Mouse (Mus musculus): ENCODE data around the gene Lemd1.

Lemd1 gene

GRCm38 (mm10) chr1:132164780-132165518 lies 26.3 kb upstream of the Lemd1 start:
- no peak for DNase-seq (ENCODE audit: low spot score in 2 of 2)

DNA sequence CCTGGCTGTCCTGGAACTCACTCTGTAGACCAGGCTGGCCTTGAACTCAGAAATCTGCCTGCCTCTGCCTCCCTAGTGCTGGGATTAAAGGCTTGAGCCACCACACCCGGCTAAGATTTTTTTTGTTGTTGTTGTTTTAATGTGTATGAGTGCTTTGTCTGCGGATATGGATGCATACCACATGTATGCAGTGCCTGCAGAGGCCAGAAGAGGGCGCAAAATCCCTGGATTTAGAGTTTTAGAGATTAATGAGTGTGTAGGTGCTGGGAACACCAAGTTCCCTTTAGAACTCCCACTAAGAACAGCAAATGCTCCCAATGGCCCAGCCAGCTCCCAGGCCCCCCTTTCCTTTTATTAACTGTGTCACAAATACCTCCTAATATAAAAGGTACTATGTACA lies 25.4 kb upstream of the Lemd1 start:
- DNase-seq (ENCODE audit: low spot score in 2 of 2) = no peak

DNA sequence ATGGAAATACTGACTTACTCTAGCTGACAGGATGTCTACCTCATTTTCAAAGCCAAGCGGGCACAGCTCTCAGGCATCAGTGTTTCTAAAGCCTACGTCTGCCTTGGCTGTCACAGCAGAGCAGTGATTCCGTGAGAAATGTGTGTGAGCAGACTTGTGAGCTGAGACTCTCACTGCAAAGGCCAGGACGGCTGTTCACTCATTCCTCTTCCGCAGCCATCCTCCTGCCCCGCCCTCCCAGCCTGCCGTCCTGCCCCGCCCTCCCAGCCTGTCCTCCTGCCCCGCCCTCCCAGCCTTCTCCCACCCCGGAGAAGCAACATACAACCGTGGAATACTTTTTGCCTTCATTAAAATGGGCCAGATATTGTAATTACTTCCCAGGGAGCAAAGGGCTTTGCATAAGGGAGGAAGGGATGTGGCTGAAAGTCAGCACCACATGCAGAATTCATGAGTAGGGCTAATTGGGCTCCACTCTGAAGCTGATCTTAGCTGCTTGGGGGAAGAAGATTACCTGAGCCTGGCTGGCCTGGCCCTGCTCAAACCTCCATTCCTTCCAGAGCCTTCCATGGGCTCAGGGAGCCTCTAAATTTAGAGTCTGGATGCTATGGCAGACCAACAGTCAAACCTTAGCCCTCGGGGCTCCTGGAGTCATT lies 23.0 kb upstream of the Lemd1 start:
- no peak for DNase-seq (ENCODE audit: low spot score in 2 of 2)

GRCm38 (mm10) chr1:132170698-132171097 lies 20.5 kb upstream of the Lemd1 start:
- no peak for DNase-seq (ENCODE audit: low spot score in 2 of 2)

DNA sequence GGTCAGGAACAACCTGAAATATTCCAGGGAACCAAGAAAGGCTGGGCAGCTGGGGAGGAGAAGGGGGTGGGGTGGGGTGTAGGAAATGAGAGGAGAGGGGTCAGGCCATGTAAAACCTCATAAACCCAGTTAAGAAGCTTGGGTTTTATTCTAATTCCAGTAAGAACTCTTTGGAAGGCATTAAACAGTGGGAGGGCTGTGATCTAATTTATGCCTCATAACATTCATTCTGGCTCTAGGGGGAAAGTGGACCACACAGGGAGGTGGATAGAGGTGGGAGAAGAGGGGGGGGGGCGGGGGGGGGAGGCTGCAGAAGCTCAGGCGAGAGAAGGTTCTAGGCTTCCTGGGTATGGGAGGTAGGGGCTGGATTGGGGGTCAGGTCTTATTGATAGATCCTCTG lies 19.6 kb upstream of the Lemd1 start:
- no peak for DNase-seq (ENCODE audit: low spot score in 2 of 2)

DNA sequence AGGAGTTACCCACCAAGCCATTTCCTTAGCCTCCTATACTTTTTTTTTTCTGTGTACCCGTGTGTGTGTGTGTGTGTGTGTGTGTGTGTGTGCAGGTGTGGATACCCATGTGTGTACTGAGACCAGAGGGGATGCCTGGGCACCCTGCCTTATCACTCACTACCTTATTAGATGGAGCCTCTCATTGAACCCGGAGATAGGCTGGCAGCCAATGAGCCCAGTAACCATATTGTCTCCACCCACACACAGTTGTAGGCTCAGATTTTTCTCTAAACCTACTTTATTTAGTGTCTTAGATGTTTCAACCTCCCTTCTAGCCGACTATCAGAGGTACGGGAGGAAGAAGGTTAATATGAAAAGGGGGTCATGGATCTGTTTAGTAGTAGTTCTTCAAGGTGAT lies 4.9 kb upstream of the Lemd1 start:
- DNase-seq (ENCODE audit: low spot score in 2 of 2) = no peak

- DNase-seq (ENCODE audit: low spot score in 2 of 2) = no peak
Measured at GRCm38 (mm10) chr1:132188442-132189066, 2.7 kb upstream of the Lemd1 start.

DNA sequence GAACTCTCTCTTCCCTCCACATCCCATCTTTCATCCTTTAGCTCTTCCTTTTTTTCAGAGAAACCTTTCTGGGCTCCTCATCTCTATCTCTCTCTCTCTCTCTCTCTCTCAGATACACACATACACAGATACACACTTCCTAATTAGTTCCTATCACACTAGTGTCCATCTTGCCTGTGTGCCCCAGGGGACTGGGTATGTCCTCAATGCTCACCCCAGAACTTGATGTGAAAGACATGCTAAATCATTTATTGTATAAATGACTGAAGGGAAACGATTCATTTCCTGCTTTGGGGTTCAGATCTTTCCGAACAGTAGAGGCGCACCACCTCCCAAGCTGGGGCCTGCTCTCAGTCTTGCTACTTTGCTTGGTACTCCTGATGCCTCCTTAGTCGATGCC lies 2.0 kb upstream of the Lemd1 start:
- DNase-seq (ENCODE audit: low spot score in 2 of 2) = no peak

- no peak for DNase-seq (ENCODE audit: low spot score in 2 of 2)
Measured at GRCm38 (mm10) chr1:132190040-132190513, 1.2 kb upstream of the Lemd1 start.

- DNase-seq (ENCODE audit: low spot score in 2 of 2) = no peak
Measured at GRCm38 (mm10) chr1:132190621-132191092, 574 bp upstream of the Lemd1 start.

- no peak for DNase-seq (ENCODE audit: low spot score in 2 of 2)
Measured at GRCm38 (mm10) chr1:132191786-132192680, 802 bp downstream of the Lemd1 start.

DNA sequence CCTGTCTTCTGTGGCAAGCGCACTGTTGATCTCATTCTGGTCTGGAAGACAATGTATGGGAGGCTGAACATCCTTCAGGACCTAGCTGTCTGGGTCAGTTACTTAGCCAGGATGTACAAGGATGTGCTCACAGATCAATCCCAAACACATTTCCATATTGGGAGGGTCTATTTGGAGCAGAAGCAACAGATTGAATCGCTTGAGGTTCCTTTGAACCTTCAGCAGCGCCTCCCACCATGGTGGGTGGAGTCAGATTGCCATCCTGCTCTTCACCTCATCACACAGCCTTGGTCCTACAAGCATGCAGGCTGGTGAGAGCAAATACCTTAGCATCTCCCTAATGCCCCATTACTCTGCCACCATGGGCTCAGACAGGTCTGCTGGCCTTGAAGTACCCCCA lies 2.6 kb downstream of the Lemd1 start:
- DNase-seq (ENCODE audit: low spot score in 2 of 2) = no peak

- no peak for DNase-seq (ENCODE audit: low spot score in 2 of 2)
Measured at GRCm38 (mm10) chr1:132194624-132195023, 3.4 kb downstream of the Lemd1 start.

- DNase-seq (ENCODE audit: low spot score in 2 of 2) = no peak
Measured at GRCm38 (mm10) chr1:132195100-132195499, 3.9 kb downstream of the Lemd1 start.

DNA sequence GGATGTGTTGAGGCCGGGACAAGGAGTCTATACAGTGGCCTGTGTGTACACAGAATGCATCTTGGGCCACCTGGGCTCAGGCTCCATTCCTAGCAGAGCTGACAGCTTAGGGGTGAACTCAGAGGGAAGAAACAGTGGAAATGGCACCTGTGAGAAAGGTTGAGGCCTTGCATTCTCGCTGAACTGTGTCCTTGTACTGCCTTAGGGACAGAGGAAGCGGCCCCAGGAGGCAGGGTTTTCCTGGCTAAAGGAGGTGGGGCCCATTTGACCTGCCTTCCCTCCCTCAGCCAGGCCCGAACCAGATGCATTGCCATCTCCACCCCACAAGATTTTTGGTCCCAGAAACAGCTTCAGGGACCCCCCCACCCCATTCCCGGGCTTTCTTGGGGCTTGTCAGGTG lies 4.5 kb downstream of the Lemd1 start:
- DNase-seq (ENCODE audit: low spot score in 2 of 2) = no peak

DNA sequence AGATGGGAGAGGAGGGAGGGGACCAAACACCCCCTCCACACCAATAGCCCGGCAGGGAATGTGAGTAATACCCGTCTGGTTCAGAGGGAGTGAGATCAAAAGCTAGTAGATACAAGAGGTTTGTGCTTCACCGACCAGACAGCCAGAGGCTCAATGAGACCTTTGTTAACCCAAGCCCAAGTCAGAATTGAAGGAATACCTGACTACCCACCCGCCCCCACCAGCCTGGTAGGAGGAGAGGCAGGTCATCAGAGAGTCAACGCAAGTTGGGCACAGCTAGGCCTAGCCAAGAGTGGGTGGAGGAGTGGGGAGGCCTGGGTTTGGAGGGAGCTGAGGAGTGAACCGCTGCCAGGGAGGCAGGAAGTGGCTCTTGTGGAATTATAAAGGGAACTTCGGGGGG lies 5.1 kb downstream of the Lemd1 start:
- no peak for DNase-seq (ENCODE audit: low spot score in 2 of 2)

GRCm38 (mm10) chr1:132197666-132198065 lies 6.4 kb downstream of the Lemd1 start:
- DNase-seq (ENCODE audit: low spot score in 2 of 2) = no peak

DNA sequence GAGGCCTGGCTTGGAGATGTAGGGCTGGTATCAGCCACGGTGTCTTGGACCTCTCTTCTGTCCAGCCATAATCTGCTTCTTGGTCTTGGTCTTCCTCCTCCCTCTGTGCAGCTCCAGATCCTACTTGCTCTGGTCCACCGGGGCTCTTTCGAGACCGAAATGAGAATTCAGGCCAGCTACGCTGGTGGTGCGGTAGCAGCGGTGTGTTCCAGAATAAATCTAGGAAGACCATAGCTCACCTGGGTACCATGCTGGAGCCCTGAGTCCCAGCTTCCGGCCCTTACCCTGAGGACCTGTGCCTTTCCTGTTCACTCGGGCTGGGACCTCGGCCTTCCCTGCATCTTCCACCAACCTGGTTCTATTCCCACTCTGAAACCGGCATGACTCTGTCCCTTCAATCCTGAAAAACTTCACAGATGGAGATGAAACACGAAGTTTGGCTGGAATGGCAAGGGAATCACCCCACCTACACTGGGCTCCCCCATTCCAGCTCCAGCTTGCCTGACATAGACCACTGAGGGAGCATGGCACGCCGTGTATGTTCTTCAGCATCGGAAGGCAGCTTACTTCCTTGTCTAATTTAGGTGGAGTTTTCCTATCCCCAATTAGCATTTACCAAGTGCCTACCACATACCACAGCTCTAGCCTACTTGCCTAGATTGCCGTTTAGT lies 7.3 kb downstream of the Lemd1 start:
- no peak for DNase-seq (ENCODE audit: low spot score in 2 of 2)

- DNase-seq (ENCODE audit: low spot score in 2 of 2) = no peak
Measured at GRCm38 (mm10) chr1:132199244-132199643, 8.0 kb downstream of the Lemd1 start.

- DNase-seq (ENCODE audit: low spot score in 2 of 2) = no peak
Measured at GRCm38 (mm10) chr1:132199934-132200333, 8.7 kb downstream of the Lemd1 start.
